Mouse (Mus musculus): ENCODE data around the gene Tdrd9. TPM values are rescaled to one million over a fixed set of nuclear protein-coding genes. Genes with fewer than 3 reads are reported as not detected.
"Not testable (repeated sequence)": the region's sequence is repeated elsewhere in the genome, so short reads cannot be mapped to it uniquely, and the experiment has no call there.

The Tdrd9 gene
- polyA plus RNA-seq, 1 experiment from 2014 or later = 0.88 TPM

- not testable (repeated sequence) for H3K4me2 ChIP-seq, H3K4me3 ChIP-seq, H3K9me3 ChIP-seq, H3K27me3 ChIP-seq, H3K36me3 ChIP-seq, H3K9ac ChIP-seq
- peak; percentile 52 for ATAC-seq (ENCODE audit: insufficient number of reproducible peaks, low FRiP score, low TSS enrichment, low read depth)
- H3K4me1 ChIP-seq = peaks cover 26% of the 10 kb centered on the region
- WGBS = 66% methylated on average over 16 of the region's 20 CpGs
- peak overlapping the region; percentile 80 for H3K27ac ChIP-seq
Observed at GRCm38 (mm10) chr12:111944065-111944987, 27.0 kb upstream of the Tdrd9 start.

- Histone ChIP-seq H3K9ac (no peak overlapping the region), H3K4me2 (no peak overlapping the region), H3K27me3 (no peaks in the 10 kb centered on the region), H3K27ac (peak overlapping the region; percentile 80), H3K4me3 (no peak overlapping the region), H3K4me1 (peaks cover 23% of the 10 kb centered on the region), H3K36me3 (no peaks in the 10 kb centered on the region), H3K9me3 (no peaks in the 10 kb centered on the region)
- 36% methylated on average over 8 of the region's 8 CpGs for WGBS
- ATAC-seq (ENCODE audit: insufficient number of reproducible peaks, low FRiP score, low TSS enrichment, low read depth) = no peak
Observed at GRCm38 (mm10) chr12:111945115-111945514, 26.2 kb upstream of the Tdrd9 start.

- H3K9me3 ChIP-seq, H3K9ac ChIP-seq, H3K27me3 ChIP-seq, H3K4me3 ChIP-seq, H3K4me2 ChIP-seq, H3K36me3 ChIP-seq: not testable (repeated sequence)
- peaks cover 23% of the 10 kb centered on the region for H3K4me1 ChIP-seq
- peak overlapping the region; percentile 80 for H3K27ac ChIP-seq
- 64% methylated on average over 12 of the region's 15 CpGs for WGBS
- peak; percentile 66; the same call in 1 of the 2 replicates for ATAC-seq (ENCODE audit: insufficient number of reproducible peaks, low FRiP score, low TSS enrichment, low read depth)
Observed at GRCm38 (mm10) chr12:111945765-111946655, 25.3 kb upstream of the Tdrd9 start.

- Histone ChIP-seq H3K4me1 (peaks cover 23% of the 10 kb centered on the region), H3K27ac (no peak overlapping the region), H3K9ac (no peak overlapping the region), H3K36me3 (no peaks in the 10 kb centered on the region), H3K9me3 (no peaks in the 10 kb centered on the region), H3K4me3 (no peak overlapping the region), H3K4me2 (no peak overlapping the region), H3K27me3 (no peaks in the 10 kb centered on the region)
- no peak for ATAC-seq (ENCODE audit: insufficient number of reproducible peaks, low FRiP score, low TSS enrichment, low read depth)
- WGBS = 57% methylated on average over 2 of the region's 2 CpGs
Observed at GRCm38 (mm10) chr12:111946716-111947115, 24.6 kb upstream of the Tdrd9 start.

- ATAC-seq (ENCODE audit: insufficient number of reproducible peaks, low FRiP score, low TSS enrichment, low read depth) = no peak
- WGBS = 62% methylated on average over 5 of the region's 5 CpGs
- no peaks in the 10 kb centered on the region for H3K27me3 ChIP-seq
- no peaks in the 10 kb centered on the region for H3K9me3 ChIP-seq
- H3K4me1 ChIP-seq = peaks cover 7% of the 10 kb centered on the region
- no peak overlapping the region for H3K9ac ChIP-seq
- H3K36me3 ChIP-seq = no peaks in the 10 kb centered on the region
- no peak overlapping the region for H3K4me2 ChIP-seq
- no peak overlapping the region for H3K4me3 ChIP-seq
- no peak overlapping the region for H3K27ac ChIP-seq
Observed at GRCm38 (mm10) chr12:111950486-111950885, 20.9 kb upstream of the Tdrd9 start.

GRCm38 (mm10) chr12:111951701-111952100, 19.7 kb upstream of the Tdrd9 start:
- Histone ChIP-seq H3K27ac (no peak overlapping the region; the same call in 1 of the 2 replicates), H3K4me2 (no peak overlapping the region), H3K9ac (no peak overlapping the region), H3K9me3 (no peaks in the 10 kb centered on the region), H3K4me3 (no peak overlapping the region), H3K36me3 (no peaks in the 10 kb centered on the region), H3K4me1 (no peaks in the 10 kb centered on the region), H3K27me3 (no peaks in the 10 kb centered on the region)
- WGBS = 39% methylated on average over 5 of the region's 5 CpGs
- ATAC-seq (ENCODE audit: insufficient number of reproducible peaks, low FRiP score, low TSS enrichment, low read depth) = no peak

- Histone ChIP-seq H3K36me3 (peaks cover 21% of the 10 kb centered on the region), H3K27ac (no peak overlapping the region), H3K27me3 (no peaks in the 10 kb centered on the region), H3K4me3 (no peak overlapping the region), H3K4me2 (no peak overlapping the region), H3K9me3 (no peaks in the 10 kb centered on the region), H3K9ac (no peak overlapping the region), H3K4me1 (0 out of 2 replicates have a peak, but pooled peaks cover 5% of the 10 kb centered on the region)
- WGBS = 67% methylated on average over 5 of the region's 5 CpGs
- no peak for ATAC-seq (ENCODE audit: insufficient number of reproducible peaks, low FRiP score, low TSS enrichment, low read depth)
Observed at GRCm38 (mm10) chr12:111956173-111956572, 15.2 kb upstream of the Tdrd9 start.

GRCm38 (mm10) chr12:111958101-111958865, 13.1 kb upstream of the Tdrd9 start:
- ATAC-seq (ENCODE audit: insufficient number of reproducible peaks, low FRiP score, low TSS enrichment, low read depth) = peak; percentile 30; the same call in 1 of the 2 replicates
- 39% methylated on average over 9 of the region's 9 CpGs for WGBS
- H3K9ac ChIP-seq = no peak overlapping the region
- H3K27me3 ChIP-seq = no peaks in the 10 kb centered on the region
- H3K9me3 ChIP-seq = no peaks in the 10 kb centered on the region
- no peak overlapping the region for H3K27ac ChIP-seq
- no peak overlapping the region for H3K4me3 ChIP-seq
- H3K4me1 ChIP-seq = 0 out of 2 replicates have a peak, but pooled peaks cover 5% of the 10 kb centered on the region
- H3K36me3 ChIP-seq = peaks cover 39% of the 10 kb centered on the region
- H3K4me2 ChIP-seq = no peak overlapping the region

- Histone ChIP-seq H3K27ac (no peak overlapping the region), H3K4me3 (no peak overlapping the region), H3K4me1 (peaks cover 20% of the 10 kb centered on the region), H3K27me3 (no peaks in the 10 kb centered on the region), H3K4me2 (no peak overlapping the region), H3K36me3 (peaks cover 45% of the 10 kb centered on the region), H3K9me3 (no peaks in the 10 kb centered on the region), H3K9ac (no peak overlapping the region)
- ATAC-seq (ENCODE audit: insufficient number of reproducible peaks, low FRiP score, low TSS enrichment, low read depth) = no peak
- WGBS = 85% methylated on average over 5 of the region's 5 CpGs
Observed at GRCm38 (mm10) chr12:111963339-111963738, 8.0 kb upstream of the Tdrd9 start.

- H3K36me3 ChIP-seq = peaks cover 19% of the 10 kb centered on the region
- no peaks in the 10 kb centered on the region for H3K9me3 ChIP-seq
- H3K9ac ChIP-seq = peak within 1 kb of the TSS; percentile 79
- peak within 1 kb of the TSS; percentile 76 for H3K4me3 ChIP-seq
- no peaks in the 10 kb centered on the region for H3K27me3 ChIP-seq
- peak within 1 kb of the TSS; percentile 80 for H3K4me2 ChIP-seq
- H3K27ac ChIP-seq = peak within 1 kb of the TSS; percentile 62
- WGBS = under 1% methylated on average over 37 of the region's 37 CpGs
- H3K4me1 ChIP-seq = peaks cover 19% of the 10 kb centered on the region
- ATAC-seq (ENCODE audit: insufficient number of reproducible peaks, low FRiP score, low TSS enrichment, low read depth) = peak; percentile 78
Observed at GRCm38 (mm10) chr12:111966683-111967173, 4.6 kb upstream of the Tdrd9 start, which contains the start of gene Atp5mpl. Gene Atp5mpl, minus strand, starts transcription at chr12:111966977.

- no peak for ATAC-seq (ENCODE audit: insufficient number of reproducible peaks, low FRiP score, low TSS enrichment, low read depth)
- Histone ChIP-seq H3K4me3 (no peak overlapping the region), H3K9me3 (no peaks in the 10 kb centered on the region), H3K4me1 (peaks cover 13% of the 10 kb centered on the region), H3K36me3 (no peaks in the 10 kb centered on the region), H3K27ac (no peak overlapping the region), H3K4me2 (no peak overlapping the region), H3K9ac (no peak overlapping the region), H3K27me3 (no peaks in the 10 kb centered on the region)
- 80% methylated on average over 4 of the region's 4 CpGs for WGBS
Observed at GRCm38 (mm10) chr12:111970085-111970484, 1.3 kb upstream of the Tdrd9 start.

All from limb, embryonic 15.5 days (tissue).